Mouse (Mus musculus): ENCODE results near the gene Rplp1.

GRCm38 (mm10) chr9:61947402-61948346, 33.3 kb upstream of the Rplp1 start:
- TF ChIP-seq POLR2A (IDR thresholded peaks at IDR 0.05; ENCODE audit: insufficient read depth, low read depth, low read length) (no peak), CTCF (IDR thresholded peaks at IDR 0.05; ENCODE audit: insufficient read depth, low read depth, low read length) (peak; percentile 82)
